Mouse (Mus musculus): ENCODE measurements around the gene Abca7.
"Not testable (repeated sequence)": the region's sequence is repeated elsewhere in the genome, so short reads cannot be mapped to it uniquely, and the experiment has no call there.

Abca7 gene

GRCm38 (mm10) chr10:79996272-79997033 is at the start of gene Abca7:
Gene Abca7 (plus strand): TSS chr10:79996494.
- DNase-seq: peak; percentile 99

- DNase-seq: peak; percentile 47
Observed at GRCm38 (mm10) chr10:79946752-79947322, 49.5 kb upstream of the Abca7 start.

- no peak for DNase-seq
Observed at GRCm38 (mm10) chr10:79947502-79947901, 48.8 kb upstream of the Abca7 start.

- DNase-seq: no peak
Observed at GRCm38 (mm10) chr10:79949873-79950272, 46.4 kb upstream of the Abca7 start.

GRCm38 (mm10) chr10:79950661-79951060 is 45.6 kb upstream of the Abca7 start:
- no peak for DNase-seq

GRCm38 (mm10) chr10:79953946-79954345 is 42.3 kb upstream of the Abca7 start:
- DNase-seq: peak; percentile 39

DNA sequence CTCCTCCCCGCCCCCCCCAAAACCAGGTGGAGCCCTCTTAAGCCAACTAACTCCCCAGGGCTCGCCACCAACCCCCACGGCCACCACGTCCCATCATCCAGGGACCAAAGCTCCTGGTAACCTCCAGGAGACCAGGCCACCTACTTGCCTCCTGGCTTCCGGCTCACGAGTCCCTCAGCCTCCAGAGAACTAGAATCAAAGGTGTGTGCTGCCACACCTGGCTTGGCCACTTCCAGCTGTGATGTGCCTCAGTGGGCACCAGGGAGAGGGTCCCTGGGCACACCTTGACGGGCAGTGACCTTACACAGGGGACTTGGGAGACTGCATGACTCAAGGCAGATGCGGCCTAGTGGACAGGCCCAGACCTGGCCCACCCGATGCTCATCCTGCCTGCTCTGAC is 40.6 kb upstream of the Abca7 start:
- DNase-seq: no peak

DNA sequence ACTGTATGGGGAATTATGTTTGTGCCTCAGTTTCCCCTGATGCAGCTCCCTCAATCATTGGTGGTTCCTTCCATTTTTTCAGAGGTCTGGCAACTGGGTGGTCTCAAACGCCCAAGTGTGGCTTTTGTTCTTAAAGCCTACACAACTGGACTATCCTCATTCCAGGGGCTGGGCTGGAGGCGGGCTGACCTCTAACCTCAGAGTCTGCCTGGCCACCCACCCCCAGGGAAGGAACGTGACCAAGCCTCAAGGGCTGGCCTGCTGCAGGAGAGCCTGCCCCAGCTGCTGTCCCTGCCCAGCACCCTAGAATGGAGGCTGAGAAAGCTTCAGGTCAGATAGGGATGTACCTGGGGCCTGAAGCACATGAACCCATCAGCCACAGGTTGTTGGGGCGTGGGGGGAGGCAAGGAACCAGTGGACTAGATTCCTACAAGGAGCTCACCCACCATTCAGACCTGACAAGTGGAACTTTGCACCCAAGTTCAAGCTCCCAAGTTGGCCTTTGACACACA is 39.6 kb upstream of the Abca7 start:
- no peak for DNase-seq

GRCm38 (mm10) chr10:79958140-79958816 is 38.0 kb upstream of the Abca7 start:
- peak; percentile 88 for DNase-seq

- DNase-seq: not testable (repeated sequence)
Observed at GRCm38 (mm10) chr10:79959412-79959811, 36.9 kb upstream of the Abca7 start.

DNA sequence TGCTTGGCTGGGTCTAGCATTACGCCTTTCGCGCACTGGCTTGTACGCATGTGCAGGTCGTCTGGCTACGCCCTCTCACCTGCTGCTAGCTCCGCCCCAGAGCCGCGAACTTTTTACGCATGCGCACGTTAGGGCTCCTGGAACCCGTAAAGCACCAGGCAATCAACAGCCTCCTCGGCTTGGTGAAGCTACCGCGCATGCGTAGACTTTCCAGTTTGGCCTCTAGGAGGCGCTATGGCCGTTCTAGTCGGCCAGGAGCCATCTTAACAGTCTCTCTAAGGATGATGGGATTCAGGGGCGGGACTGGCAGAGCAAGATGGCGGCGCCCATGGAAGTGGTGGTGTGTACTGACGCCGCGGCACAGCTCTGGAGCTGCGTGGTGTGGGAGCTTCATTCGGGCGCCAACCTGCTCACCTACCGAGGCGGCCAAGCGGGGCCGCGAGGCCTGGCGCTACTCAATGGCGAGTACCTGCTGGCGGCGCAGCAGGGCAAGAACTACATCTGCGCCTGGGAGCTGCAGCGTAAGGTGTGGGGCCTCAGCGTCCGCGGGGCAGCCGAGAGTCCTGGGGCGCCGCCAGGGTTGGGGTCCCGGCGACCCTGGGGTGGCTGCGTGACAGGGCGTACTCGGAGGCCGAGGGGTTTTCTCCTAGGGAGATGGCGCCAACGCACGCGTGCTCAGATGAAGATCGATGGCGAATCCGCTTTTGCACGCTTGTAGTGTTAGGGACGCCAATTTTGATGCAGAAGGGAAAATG is 36.3 kb upstream of the Abca7 start, which contains the start of gene Wdr18:
TSS of gene Wdr18 (plus strand) at position 306 of the 755 bp plus-strand sequence.
- peak; percentile 98 for DNase-seq

GRCm38 (mm10) chr10:79960671-79961294 is 35.5 kb upstream of the Abca7 start:
- DNase-seq: no peak

- no peak for DNase-seq
Observed at GRCm38 (mm10) chr10:79964727-79965126, 31.6 kb upstream of the Abca7 start.

- DNase-seq: no peak
Observed at GRCm38 (mm10) chr10:79965325-79965724, 31.0 kb upstream of the Abca7 start.

GRCm38 (mm10) chr10:79966886-79967400 is 29.4 kb upstream of the Abca7 start:
- no peak for DNase-seq

- no peak for DNase-seq
Observed at GRCm38 (mm10) chr10:79968181-79968580, 28.1 kb upstream of the Abca7 start.

GRCm38 (mm10) chr10:79969124-79969568 is 27.1 kb upstream of the Abca7 start:
- DNase-seq: no peak

- DNase-seq: peak; percentile 40
Observed at GRCm38 (mm10) chr10:79970415-79971182, 25.7 kb upstream of the Abca7 start, which contains the start of gene Grin3b. Gene Grin3b (plus strand): TSS chr10:79970715.

DNA sequence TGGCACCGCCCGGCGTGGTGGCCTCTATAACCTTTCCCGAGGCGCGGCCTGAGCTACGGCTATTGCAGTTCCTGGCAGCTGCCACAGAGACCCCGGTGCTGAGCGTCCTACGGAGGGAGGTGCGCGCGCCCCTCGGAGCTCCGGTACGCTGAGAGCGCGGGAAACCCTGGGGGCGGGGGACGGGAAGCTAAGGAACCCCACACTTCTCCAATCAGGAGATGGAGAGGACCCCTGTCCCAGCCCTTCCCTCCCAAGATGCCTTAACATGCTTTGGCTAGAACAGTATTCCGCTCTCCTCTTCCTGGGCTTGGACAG is 25.2 kb upstream of the Abca7 start:
- DNase-seq: peak; percentile 62

GRCm38 (mm10) chr10:79972831-79973230 is 23.5 kb upstream of the Abca7 start:
- DNase-seq: no peak

DNA sequence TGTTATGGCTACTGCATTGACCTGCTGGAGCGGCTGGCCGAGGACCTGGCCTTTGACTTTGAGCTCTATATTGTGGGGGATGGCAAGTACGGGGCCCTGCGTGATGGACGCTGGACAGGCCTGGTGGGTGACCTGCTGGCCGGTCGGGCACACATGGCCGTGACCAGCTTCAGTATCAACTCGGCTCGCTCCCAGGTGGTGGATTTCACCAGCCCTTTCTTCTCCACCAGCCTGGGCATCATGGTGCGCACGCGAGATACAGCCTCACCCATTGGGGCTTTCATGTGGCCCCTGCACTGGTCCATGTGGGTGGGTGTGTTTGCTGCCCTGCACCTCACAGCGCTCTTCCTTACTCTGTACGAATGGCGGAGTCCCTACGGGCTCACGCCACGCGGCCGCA is 22.2 kb upstream of the Abca7 start:
- DNase-seq: no peak
